Mouse (Mus musculus): ENCODE results near the gene Snx12.
A peak's percentile ranks its signal among the peaks of the same experiment; 100 is the strongest.
"Not testable (repeated sequence)": the region's sequence is repeated elsewhere in the genome, so short reads cannot be mapped to it uniquely, and the experiment has no call there.

Snx12 gene

GRCm38 (mm10) chrX:101131992-101132791 lies 90.2 kb downstream of the Snx12 start:
- DNase-seq (ENCODE audit: low spot score in 2 of 2): no peak

- peak in 1 of 2 experiments; percentile 64 for DNase-seq (ENCODE audit: low spot score in 2 of 2)
Observed at GRCm38 (mm10) chrX:101131001-101131400, 91.4 kb downstream of the Snx12 start.

GRCm38 (mm10) chrX:101128559-101128958 lies 93.8 kb downstream of the Snx12 start:
- DNase-seq (ENCODE audit: low spot score in 2 of 2): no peak

GRCm38 (mm10) chrX:101126977-101127376 lies 95.4 kb downstream of the Snx12 start:
- no peak for DNase-seq (ENCODE audit: low spot score in 2 of 2)

GRCm38 (mm10) chrX:101126474-101126955 lies 95.8 kb downstream of the Snx12 start:
- DNase-seq (ENCODE audit: low spot score in 2 of 2): no peak

- DNase-seq (ENCODE audit: low spot score in 2 of 2): no peak
Observed at GRCm38 (mm10) chrX:101120546-101120945, 101.8 kb downstream of the Snx12 start.

GRCm38 (mm10) chrX:101085920-101086319 lies 136.4 kb downstream of the Snx12 start, which contains the start of gene Slc7a3:
Gene Slc7a3 (minus strand): TSS chrX:101086020.
- no peak for DNase-seq (ENCODE audit: low spot score in 2 of 2)

GRCm38 (mm10) chrX:101085211-101085610 lies 137.2 kb downstream of the Snx12 start:
- not testable (repeated sequence) for DNase-seq (ENCODE audit: low spot score in 2 of 2)

- DNase-seq (ENCODE audit: low spot score in 2 of 2): no peak
Observed at GRCm38 (mm10) chrX:101084192-101084591, 138.2 kb downstream of the Snx12 start.

GRCm38 (mm10) chrX:101065245-101065644 lies 157.1 kb downstream of the Snx12 start:
- DNase-seq (ENCODE audit: low spot score in 2 of 2): no peak

- no peak for DNase-seq (ENCODE audit: low spot score in 2 of 2)
Observed at GRCm38 (mm10) chrX:101063503-101063902, 158.9 kb downstream of the Snx12 start.

- DNase-seq (ENCODE audit: low spot score in 2 of 2): no peak
Observed at GRCm38 (mm10) chrX:101059541-101059940, 162.8 kb downstream of the Snx12 start, which contains the start of gene Tex11. Gene Tex11 (minus strand): TSS chrX:101059667.
